In the genomic region with DNA sequence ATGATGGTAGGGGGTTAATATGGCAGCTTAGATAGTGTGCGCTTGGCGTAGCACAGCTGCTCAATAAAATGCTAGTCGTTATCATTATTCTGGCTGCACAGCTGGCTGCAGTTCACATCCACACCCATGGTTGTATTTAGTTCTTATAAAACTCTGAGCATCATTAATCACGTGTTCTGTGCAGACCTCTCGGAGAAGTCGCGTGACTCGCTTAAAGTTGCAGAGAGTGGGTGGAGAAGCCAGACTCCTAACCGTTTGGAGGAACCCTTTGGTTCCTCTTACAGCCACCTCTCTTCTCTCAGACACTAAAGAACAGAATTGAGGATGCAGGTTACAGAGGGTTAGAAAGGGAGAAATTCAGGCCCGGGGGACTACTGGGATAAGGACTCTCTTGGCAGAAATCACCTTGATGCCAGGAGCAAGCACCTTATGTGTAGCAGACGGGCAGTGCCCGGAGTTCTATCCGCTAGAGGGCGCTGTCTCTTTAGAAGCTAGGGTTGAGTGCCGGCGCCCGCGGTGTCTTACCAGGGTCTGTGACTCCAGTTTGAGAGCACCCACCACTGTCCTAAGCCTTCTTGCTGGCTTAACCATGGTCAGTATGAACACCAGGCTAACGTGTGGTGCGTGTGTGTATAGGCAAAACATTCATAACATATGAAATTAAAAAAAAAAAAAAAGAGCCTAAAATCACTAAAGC, we compare ENCODE assay signal across 9 mouse cellular contexts. TPM values are rescaled to one million over a fixed set of nuclear protein-coding genes. Genes with fewer than 3 reads are reported as not detected.
A peak's percentile ranks its signal among the peaks of the same experiment; 100 is the strongest.
DNase-seq lines count a peak whose midpoint lies in the region; ATAC-seq and TF ChIP-seq lines count a peak whose summit lies in the region.
"Had no signal": no experiment of that assay in that cellular context is flagged by ENCODE, and none has a peak within 500 bp of the region (broad histone marks: within the 10 kb centered on the region; RNA-seq: fewer than 3 reads in every experiment).

No protein-coding gene starts in this region.

- peak overlapping the region; percentile 38; the same call in 1 of the 2 replicates for H3K4me2 ChIP-seq in embryonic facial prominence, embryonic 14.5 days (ENCODE audit: low read depth, low read length)
- peak overlapping the region; percentile 58 for H3K4me2 ChIP-seq in heart, embryonic 13.5 days
- H3K4me2 ChIP-seq in liver, embryonic 14.5 days (ENCODE audit: low read depth) = peak overlapping the region; percentile 41; the same call in 1 of the 2 replicates
- H3K4me2 ChIP-seq in neural tube, embryonic 13.5 days = peak overlapping the region; percentile 27; the same call in 1 of the 2 replicates

- H3K4me1 ChIP-seq in embryonic facial prominence, embryonic 14.5 days (ENCODE audit: control insufficient read depth, insufficient read depth, low read length) = peaks cover 3% of the 10 kb centered on the region; the same call in 1 of the 2 replicates
- H3K4me1 ChIP-seq in heart, embryonic 13.5 days = peaks cover 22% of the 10 kb centered on the region
- H3K4me1 ChIP-seq in liver, embryonic 14.5 days (replicated peaks; ENCODE audit: control insufficient read depth in 2 of 2, insufficient read depth in 2 of 2, low read length in 1 of 2) = peaks cover 0 to 5% of the 10 kb centered on the region in 2 experiments; a peak in 2 of 4 replicates
- no peaks in the 10 kb centered on the region for H3K4me1 ChIP-seq in neural tube, embryonic 13.5 days (replicated peaks)

- no peak for TF ChIP-seq EP300 in liver, embryonic 14.5 days (IDR thresholded peaks at IDR 0.05; ENCODE audit: low read depth)

- DNase-seq in A20 (ENCODE audit: low read depth, low spot score) = peak; percentile 87
- DNase-seq in adrenal gland, postnatal 36 days = peak; percentile 87 to 90
- peak; percentile 73 for DNase-seq in embryonic facial prominence, embryonic 14.5 days (ENCODE audit: low spot score)
- peak; percentile 86 for DNase-seq in kidney, postnatal 14 days
- peak; percentile 38 to 53 (median 51) for DNase-seq in liver, embryonic 14.5 days (ENCODE audit: low read depth in 3 of 3, low spot score in 3 of 3)
- DNase-seq in telencephalon, adult 2 months (ENCODE audit: low read depth, low spot score) = peak; percentile 42

- H3K9me3 ChIP-seq in embryonic facial prominence, embryonic 14.5 days (ENCODE audit: control insufficient read depth, low read length) = no peaks in the 10 kb centered on the region
- no peaks in the 10 kb centered on the region for H3K9me3 ChIP-seq in heart, embryonic 13.5 days
- no peaks in the 10 kb centered on the region for H3K9me3 ChIP-seq in liver, embryonic 14.5 days (ENCODE audit: control insufficient read depth, low read length)
- H3K9me3 ChIP-seq in neural tube, embryonic 13.5 days = no peaks in the 10 kb centered on the region
- H3K9me3 ChIP-seq: embryonic facial prominence, embryonic 15.5 days had no signal

- WGBS in embryonic facial prominence, embryonic 14.5 days = 46% methylated on average over 20 of the region's 20 CpGs
- 38% methylated on average over 20 of the region's 20 CpGs for WGBS in heart, embryonic 13.5 days
- 29% methylated on average over 20 of the region's 20 CpGs for WGBS in liver, embryonic 14.5 days (ENCODE audit: insufficient replicate concordance)
- WGBS in neural tube, embryonic 13.5 days = 45% methylated on average over 20 of the region's 20 CpGs

- no peaks in the 10 kb centered on the region for H3K27me3 ChIP-seq in embryonic facial prominence, embryonic 14.5 days (replicated peaks; ENCODE audit: control insufficient read depth, insufficient read depth, low read length)
- peaks cover 51% of the 10 kb centered on the region for H3K27me3 ChIP-seq in heart, embryonic 13.5 days (replicated peaks)
- no peaks in the 10 kb centered on the region for H3K27me3 ChIP-seq in liver, embryonic 14.5 days (ENCODE audit: control insufficient read depth, insufficient read depth, low read length)
- H3K27me3 ChIP-seq in neural tube, embryonic 13.5 days = no peaks in the 10 kb centered on the region
- H3K27me3 ChIP-seq: embryonic facial prominence, embryonic 15.5 days had no signal

- H3K9ac ChIP-seq in embryonic facial prominence, embryonic 14.5 days (ENCODE audit: low read depth, low read length) = no peak overlapping the region
- H3K9ac ChIP-seq in heart, embryonic 13.5 days = no peak overlapping the region
- no peak overlapping the region for H3K9ac ChIP-seq in liver, embryonic 14.5 days (replicated peaks)
- no peak overlapping the region for H3K9ac ChIP-seq in neural tube, embryonic 13.5 days
- H3K9ac ChIP-seq: embryonic facial prominence, embryonic 15.5 days had no signal

- no peak overlapping the region for H3K27ac ChIP-seq in embryonic facial prominence, embryonic 14.5 days (replicated peaks; ENCODE audit: low read depth, low read length)
- H3K27ac ChIP-seq in heart, embryonic 13.5 days (replicated peaks) = no peak overlapping the region
- H3K27ac ChIP-seq in liver, embryonic 14.5 days = no peak overlapping the region
- no peak overlapping the region for H3K27ac ChIP-seq in neural tube, embryonic 13.5 days (replicated peaks)
- H3K27ac ChIP-seq: embryonic facial prominence, embryonic 15.5 days had no signal

- H3K36me3 ChIP-seq in embryonic facial prominence, embryonic 14.5 days (ENCODE audit: control insufficient read depth, insufficient read depth, low read length) = no peaks in the 10 kb centered on the region
- H3K36me3 ChIP-seq in heart, embryonic 13.5 days = no peaks in the 10 kb centered on the region
- no peaks in the 10 kb centered on the region for H3K36me3 ChIP-seq in liver, embryonic 14.5 days (replicated peaks; ENCODE audit: control insufficient read depth, insufficient read depth, low read depth)
- H3K36me3 ChIP-seq in neural tube, embryonic 13.5 days = no peaks in the 10 kb centered on the region
- H3K36me3 ChIP-seq: embryonic facial prominence, embryonic 15.5 days had no signal

- H3K4me3 ChIP-seq in embryonic facial prominence, embryonic 14.5 days (ENCODE audit: low read depth, low read length) = no peak overlapping the region
- peak overlapping the region; percentile 26 for H3K4me3 ChIP-seq in heart, embryonic 13.5 days
- peak overlapping the region in 1 of 2 experiments; percentile 19; a peak in 1 of 4 replicates for H3K4me3 ChIP-seq in liver, embryonic 14.5 days (ENCODE audit: insufficient read depth in 1 of 2, low read depth in 2 of 2, low read length in 2 of 2)
- H3K4me3 ChIP-seq in neural tube, embryonic 13.5 days = no peak overlapping the region

- TF ChIP-seq CTCF in liver, embryonic 14.5 days (IDR thresholded peaks at IDR 0.05; ENCODE audit: low read depth) = peak; percentile 84

- 0 out of 2 replicates have a peak, but pooled peaks have one; percentile 33 for ATAC-seq in embryonic facial prominence, embryonic 14.5 days (ENCODE audit: low read depth)
- ATAC-seq in heart, embryonic 13.5 days (ENCODE audit: extremely low read depth, insufficient number of reproducible peaks, low FRiP score, low TSS enrichment) = no peak
- peak; percentile 52; the same call in 1 of the 2 replicates for ATAC-seq in liver, embryonic 14.5 days (ENCODE audit: insufficient read depth)
- peak; percentile 47; the same call in 1 of the 2 replicates for ATAC-seq in neural tube, embryonic 13.5 days (ENCODE audit: low read depth)

RNA-seq across cellular contexts. Expression of a gene that starts 16.5 kb away (rescaled TPM):
- not detected for total RNA-seq in adrenal gland, postnatal 36 days (2021)
- not detected in 2 replicates for polyA plus RNA-seq in embryonic facial prominence, embryonic 14.5 days (2014; fragmentation: Nextera tagmentation; extraction: Ambion mirVana)
- polyA plus RNA-seq in heart, embryonic 13.5 days (2015; fragmentation: Nextera tagmentation; extraction: Ambion mirVana) = 0.08 and 0.38 TPM in 2 replicates
- polyA plus RNA-seq in liver, embryonic 14.5 days (2012; rRNA removed) = 3.8 and 6.3 TPM in 2 replicates
- polyA plus RNA-seq in liver, embryonic 14.5 days (2014; fragmentation: Nextera tagmentation; extraction: Ambion mirVana) = 11.4 and 12.3 TPM in 2 replicates
- polyA plus RNA-seq in neural tube, embryonic 13.5 days (2015; fragmentation: Nextera tagmentation; extraction: Ambion mirVana) = 0.08 TPM in 1 of 2 replicates, not detected in the other
- polyA plus RNA-seq: embryonic facial prominence, embryonic 15.5 days had no signal

RNA-seq across cellular contexts. Expression of a gene that starts 16.6 kb away (rescaled TPM):
- total RNA-seq in adrenal gland, postnatal 36 days (2021) = under 1 TPM in 1 of 2 experiments, not detected in 1; 0.16 TPM
- 0.24 and 0.25 TPM in 2 replicates for polyA plus RNA-seq in embryonic facial prominence, embryonic 14.5 days (2014; fragmentation: Nextera tagmentation; extraction: Ambion mirVana)
- 0.36 TPM in 1 of 2 replicates, not detected in the other for polyA plus RNA-seq in heart, embryonic 13.5 days (2015; fragmentation: Nextera tagmentation; extraction: Ambion mirVana)
- 0.07 and 0.08 TPM in 2 replicates for polyA plus RNA-seq in liver, embryonic 14.5 days (2012; rRNA removed)
- polyA plus RNA-seq in liver, embryonic 14.5 days (2014; fragmentation: Nextera tagmentation; extraction: Ambion mirVana) = 0.11 TPM in 1 of 2 replicates, not detected in the other
- 0.14 and 0.23 TPM in 2 replicates for polyA plus RNA-seq in neural tube, embryonic 13.5 days (2015; fragmentation: Nextera tagmentation; extraction: Ambion mirVana)
